Mouse (Mus musculus): Measurements from ENCODE around the gene Pla2g6.

Gene Pla2g6

DNA sequence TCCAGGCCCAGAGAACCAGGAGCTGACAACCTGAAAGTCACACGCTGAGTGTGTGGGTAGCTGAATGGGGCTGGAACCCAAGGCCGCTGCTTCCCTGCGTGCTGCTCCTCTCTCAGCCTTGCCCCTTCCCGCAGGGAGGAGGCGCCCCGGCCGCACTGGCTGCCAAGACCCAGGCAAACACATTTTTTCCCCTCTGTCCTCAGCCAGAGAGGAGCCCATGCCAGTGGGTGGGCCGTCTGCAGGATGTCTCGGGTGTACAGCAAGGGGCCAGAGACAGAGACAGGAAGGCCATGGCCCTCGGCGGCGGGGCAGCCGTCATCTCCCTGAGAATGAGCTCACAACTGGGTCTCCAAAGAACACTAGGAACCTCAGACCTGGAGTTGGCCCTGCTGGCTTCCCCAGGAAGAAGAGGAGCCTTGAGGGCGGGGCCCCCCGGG lies 23.2 kb upstream of the Pla2g6 start:
- no peak for DNase-seq (ENCODE audit: extremely low read depth, low read depth)

GRCm38 (mm10) chr15:79350866-79351265 lies 22.7 kb upstream of the Pla2g6 start:
- no peak for DNase-seq (ENCODE audit: extremely low read depth, low read depth)

DNA sequence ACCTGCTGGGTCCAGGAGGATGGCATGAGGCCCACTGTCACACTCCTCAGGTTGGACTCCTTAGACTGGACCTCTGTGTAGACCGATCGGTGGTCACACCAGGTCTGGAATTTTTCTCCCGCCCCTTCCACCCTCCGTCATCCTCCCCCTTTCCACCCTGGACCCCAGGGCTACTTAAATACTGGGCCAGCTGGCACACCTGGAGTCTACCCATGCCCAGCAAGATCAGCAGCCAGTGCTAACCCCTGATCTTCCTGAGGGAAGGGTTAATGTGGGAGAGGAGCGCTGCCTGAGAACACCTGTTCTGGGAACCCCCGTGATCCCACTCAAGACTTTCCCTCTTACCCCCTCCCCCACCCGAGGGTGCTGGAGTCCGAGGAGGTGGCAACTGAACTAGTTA lies 20.5 kb upstream of the Pla2g6 start:
- no peak for DNase-seq (ENCODE audit: extremely low read depth, low read depth)

GRCm38 (mm10) chr15:79347845-79348506 lies 19.8 kb upstream of the Pla2g6 start:
- DNase-seq (ENCODE audit: extremely low read depth, low read depth) = peak; percentile 51

- DNase-seq (ENCODE audit: extremely low read depth, low read depth) = peak; percentile 66
These were observed 19.1 kb upstream of the Pla2g6 start for GRCm38 (mm10) chr15:79347165-79347844.

- no peak for DNase-seq (ENCODE audit: extremely low read depth, low read depth)
These were observed 18.0 kb upstream of the Pla2g6 start, which contains the start of gene Maff for GRCm38 (mm10) chr15:79346051-79346793. Gene Maff (plus strand): TSS chr15:79346621.

DNA sequence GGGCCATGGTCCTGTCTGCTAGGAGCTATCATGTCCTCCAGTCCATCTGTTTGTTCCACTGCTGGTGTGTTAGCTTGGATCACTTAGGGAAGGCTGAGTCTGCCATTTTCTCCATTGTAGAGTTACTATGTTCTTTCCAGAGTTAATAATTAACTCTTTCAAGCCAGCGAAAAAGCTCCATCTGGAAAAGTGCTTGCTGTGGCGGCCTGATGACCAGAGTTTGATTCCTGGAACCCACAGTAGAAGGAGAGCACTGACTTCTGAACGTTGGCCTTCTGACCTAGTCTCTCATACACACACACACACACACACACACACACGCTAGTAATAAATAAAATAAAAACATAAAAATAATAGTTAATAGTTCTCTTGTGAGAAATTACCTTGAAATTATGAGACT lies 16.4 kb upstream of the Pla2g6 start:
- no peak for DNase-seq (ENCODE audit: extremely low read depth, low read depth)

DNA sequence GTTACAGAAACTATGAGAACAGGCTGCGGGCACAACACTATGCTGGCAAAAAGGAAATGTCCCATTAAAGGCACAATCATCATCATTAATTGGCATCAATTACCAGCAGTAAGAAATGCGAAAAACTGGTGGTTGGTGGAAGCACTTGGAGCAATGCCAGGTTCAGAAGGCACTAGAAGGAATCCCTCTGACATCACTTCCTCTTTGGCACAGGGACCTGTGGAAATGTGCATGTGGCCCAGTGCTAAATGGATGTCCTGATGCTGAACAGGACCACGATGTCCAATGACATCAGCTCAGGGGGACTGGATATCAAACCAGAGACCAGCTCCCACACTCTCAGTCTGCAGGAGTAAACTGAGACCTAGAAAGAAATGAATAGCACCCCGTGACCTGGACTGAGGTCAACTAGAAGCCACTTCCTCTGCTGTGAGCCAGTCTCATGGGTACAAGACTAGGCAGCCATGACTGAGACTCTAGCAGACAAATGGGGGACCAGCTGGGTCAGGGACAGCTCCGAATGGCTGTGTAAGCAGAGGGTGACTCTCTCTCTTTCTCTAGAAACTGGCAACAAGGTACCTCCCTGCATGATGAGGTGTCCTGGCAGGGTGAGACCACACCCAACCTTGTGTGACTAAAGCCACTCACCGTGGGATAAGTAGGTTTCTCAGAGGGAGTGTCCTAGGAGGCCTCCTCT lies 14.6 kb upstream of the Pla2g6 start:
- no peak for DNase-seq (ENCODE audit: extremely low read depth, low read depth)

DNA sequence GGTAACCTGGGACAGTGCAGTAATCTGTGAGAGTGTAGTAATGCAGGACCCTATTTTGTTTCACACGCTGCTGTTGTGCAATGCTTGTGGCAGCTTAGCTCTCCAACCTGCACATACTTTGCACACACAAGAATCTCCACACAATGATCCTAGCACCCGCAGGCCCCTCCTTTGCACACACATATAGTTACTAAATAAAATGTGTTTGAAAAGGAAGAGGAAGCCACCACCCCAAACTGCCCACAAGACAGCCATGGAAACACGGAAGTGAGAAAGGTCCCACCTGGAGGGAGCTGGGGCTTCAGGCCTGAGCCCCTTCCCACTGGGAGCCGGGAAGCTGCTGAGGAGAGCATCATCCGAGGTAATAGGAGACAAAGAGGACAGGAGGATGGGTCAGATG lies 10.8 kb upstream of the Pla2g6 start:
- no peak for DNase-seq (ENCODE audit: extremely low read depth, low read depth)

DNA sequence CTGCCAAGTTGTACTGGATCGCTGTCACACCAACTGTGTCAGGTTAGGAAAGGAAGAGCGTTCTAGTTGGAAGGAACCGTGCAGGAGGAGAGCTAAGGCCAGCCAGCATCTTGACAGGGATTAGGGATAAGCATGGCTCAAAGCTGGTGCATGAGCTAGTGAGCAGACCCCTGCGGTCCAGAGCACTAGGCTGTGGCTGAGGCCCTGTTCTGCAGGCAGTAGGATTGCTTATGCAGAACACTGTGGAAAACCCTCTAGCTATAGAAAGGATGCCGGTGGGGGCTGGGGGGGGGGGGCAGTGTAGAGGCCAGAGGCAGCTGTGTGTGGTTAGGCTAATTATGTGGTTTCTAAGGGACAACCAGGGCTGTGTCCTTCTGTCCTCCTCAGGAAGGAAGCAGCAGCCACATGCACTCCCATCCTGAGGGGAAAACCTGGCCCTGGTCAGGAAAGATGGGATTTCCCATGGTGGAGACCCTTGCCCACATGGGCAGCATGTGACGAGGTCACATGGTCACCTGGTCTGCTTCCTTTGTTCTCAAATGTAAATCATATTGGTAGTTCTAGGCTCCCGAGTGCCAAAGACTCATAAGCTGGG lies 7.0 kb upstream of the Pla2g6 start:
- DNase-seq (ENCODE audit: extremely low read depth, low read depth) = no peak

DNA sequence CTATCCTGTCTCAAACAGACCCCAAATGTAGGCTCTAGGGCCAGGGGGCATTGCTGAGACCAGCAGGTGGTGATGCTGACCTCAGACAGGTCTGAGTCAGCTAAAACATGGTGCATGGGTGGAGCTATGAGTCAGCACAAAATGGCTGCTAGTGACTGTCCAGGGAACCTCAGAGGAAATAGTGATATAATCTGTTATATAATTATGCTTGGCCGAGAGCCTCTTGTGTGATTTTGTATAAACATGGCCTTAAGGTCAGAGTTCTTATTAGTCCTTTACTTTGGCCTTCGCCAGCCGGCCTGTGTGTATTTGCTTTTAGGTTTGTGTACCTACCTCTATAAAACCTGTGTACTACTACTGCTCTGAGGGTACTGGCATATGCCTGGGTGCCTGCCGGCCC lies 5.2 kb upstream of the Pla2g6 start:
- no peak for DNase-seq (ENCODE audit: extremely low read depth, low read depth)

DNA sequence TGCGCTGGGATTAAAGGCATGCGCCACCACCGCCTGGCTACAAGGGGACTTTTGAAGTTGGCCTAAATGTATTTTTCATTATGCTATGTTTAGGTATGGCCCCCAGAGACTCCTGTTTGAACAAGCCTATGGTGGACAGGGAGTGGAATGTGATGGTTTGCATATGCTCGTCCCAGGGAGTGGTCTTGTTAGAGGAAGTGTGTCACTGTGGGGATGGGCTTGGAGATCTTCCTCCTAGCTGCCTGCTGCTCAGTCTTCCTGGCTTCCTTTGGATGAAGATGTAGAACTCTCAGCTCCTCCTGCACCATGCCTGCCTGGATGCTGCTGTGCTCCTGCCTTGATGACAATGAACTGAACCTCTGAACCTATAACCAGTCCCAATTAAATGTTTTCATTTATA lies 2.3 kb upstream of the Pla2g6 start:
- peak; percentile 34 for DNase-seq (ENCODE audit: extremely low read depth, low read depth)

GRCm38 (mm10) chr15:79329979-79330363 lies 1.8 kb upstream of the Pla2g6 start:
- DNase-seq (ENCODE audit: extremely low read depth, low read depth) = no peak

DNA sequence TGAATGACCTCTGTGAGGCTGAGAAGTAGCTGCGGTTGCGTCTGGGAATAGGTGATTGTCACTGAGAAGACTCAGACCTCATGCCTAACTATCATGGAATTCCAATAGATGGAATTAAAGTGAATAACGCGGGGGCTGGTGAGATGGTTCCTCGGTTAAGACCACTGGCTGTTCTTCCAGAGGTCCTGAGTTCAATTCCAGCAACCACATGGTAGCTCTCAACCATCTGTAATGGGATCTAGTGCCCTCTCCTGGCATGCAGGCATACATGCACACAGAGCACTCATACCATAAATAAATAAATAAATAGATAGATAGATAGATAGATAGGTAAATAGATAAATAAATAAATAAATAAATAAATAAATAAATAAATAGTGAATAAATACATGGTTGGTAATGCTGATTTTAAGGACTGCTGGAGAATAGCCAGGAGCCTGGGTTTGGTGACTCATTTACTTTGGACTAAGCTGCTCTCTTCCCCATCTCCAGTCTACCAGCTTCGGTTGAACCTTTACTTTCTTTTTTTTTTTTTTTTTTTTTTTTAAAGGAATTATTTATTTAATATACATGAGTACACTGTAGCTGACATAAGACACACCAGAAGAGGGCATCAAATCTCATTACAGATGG lies 1.3 kb upstream of the Pla2g6 start:
- no peak for DNase-seq (ENCODE audit: extremely low read depth, low read depth)

- DNase-seq (ENCODE audit: extremely low read depth, low read depth) = peak; percentile 44
These were observed 717 bp upstream of the Pla2g6 start for GRCm38 (mm10) chr15:79328939-79329275.

DNA sequence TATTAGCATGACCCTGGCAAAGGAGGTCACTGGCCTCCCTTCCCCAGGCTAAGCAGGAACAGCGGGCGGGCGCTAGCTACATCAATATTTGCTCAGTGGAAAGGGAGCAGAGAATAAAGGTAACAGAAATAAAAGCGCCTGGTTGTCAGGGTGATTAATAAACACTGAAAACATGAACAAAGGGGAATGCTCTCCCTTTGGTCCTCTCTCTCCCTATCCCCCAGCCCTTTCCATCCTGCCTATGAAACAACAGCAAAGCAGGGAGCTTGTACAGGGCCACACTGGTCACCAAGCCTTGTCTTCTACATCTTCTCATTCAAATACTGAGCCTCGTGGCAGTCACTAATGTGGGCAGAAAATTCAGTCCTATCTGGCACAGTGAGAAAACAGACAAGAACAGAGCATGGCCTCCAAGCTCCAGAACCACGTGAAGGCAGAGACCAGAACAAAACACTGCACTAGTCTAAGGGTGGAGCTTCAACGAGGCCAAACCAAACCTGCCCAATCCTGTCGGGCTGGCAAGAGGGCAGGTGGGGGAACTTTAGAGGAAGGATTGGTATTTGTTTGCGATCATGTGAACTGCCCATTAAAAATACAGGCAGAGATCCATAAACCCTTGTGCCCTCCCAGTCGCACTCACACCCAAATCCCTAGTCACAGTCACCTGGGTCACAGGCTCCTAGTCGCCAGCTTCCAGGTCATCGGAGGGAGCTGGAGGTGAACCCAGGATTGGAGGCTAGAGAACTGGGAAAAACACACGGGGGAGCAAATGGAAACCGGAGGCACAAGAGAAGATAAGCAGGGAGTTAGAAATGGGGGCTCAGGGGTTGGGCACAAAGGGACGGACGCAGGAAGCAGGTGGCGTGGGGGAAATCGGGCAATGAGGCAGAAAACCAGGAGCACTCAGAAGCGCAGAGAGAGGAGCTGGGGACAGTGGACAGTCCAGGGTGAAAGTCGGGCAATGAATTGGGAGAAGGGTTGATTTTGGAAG lies 924 bp downstream of the Pla2g6 start:
- DNase-seq (ENCODE audit: extremely low read depth, low read depth) = peak; percentile 57

DNA sequence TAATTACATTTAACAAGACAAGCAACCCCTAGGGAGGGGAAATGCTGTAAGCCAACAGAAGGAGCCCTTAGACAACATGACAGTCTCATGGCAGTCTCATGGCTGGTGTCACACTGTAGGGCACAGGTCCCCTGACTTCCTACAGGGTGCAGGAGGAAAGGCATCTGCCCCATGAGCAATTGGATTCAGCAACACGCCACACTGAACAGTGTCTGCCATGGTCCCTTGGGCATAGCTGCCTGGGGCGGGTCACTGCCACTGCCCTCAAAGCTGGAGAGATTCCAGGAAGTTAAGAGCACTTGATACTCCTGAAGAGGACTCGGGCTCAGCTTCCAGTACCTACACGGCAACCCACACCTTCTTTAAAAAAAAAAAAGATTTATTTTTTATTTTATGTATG lies 1.9 kb downstream of the Pla2g6 start:
- DNase-seq (ENCODE audit: extremely low read depth, low read depth) = no peak

- DNase-seq (ENCODE audit: extremely low read depth, low read depth) = no peak
These were observed 2.4 kb downstream of the Pla2g6 start for GRCm38 (mm10) chr15:79325742-79326141.

GRCm38 (mm10) chr15:79324373-79324772 lies 3.8 kb downstream of the Pla2g6 start:
- no peak for DNase-seq (ENCODE audit: extremely low read depth, low read depth)

- no peak for DNase-seq (ENCODE audit: extremely low read depth, low read depth)
These were observed 4.4 kb downstream of the Pla2g6 start for GRCm38 (mm10) chr15:79323791-79324155.

Measured in MEL-GATA-1-ER (cell line).